Mouse (Mus musculus): ENCODE data around the gene Mtrf1.
A peak's percentile ranks its signal among the peaks of the same experiment; 100 is the strongest.
"Not testable (repeated sequence)": the region's sequence is repeated elsewhere in the genome, so short reads cannot be mapped to it uniquely, and the experiment has no call there.

The Mtrf1 gene

GRCm38 (mm10) chr14:79397321-79398122 is at the start of gene Mtrf1:
Mtrf1 (plus strand) TSS chr14:79397772.
- peak; percentile 86 for DNase-seq

DNA sequence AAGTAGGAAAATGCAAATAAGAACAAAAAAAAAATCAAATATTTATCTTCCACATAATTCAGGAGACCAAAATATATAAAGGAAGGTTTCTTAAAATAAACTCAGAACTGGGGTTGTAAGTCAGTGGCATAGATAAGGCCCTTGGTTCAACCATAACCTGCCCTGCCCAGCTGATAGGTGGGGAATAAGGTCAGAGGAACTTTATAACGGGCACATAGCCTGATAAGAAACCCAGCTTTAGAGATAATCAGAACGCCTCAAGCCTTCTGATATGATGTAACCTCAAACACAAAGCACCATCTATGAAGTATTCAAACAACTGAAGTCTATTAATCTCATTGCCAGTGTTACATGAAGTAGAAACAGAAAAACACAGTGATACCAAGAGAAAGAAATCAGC is 39.5 kb upstream of the Mtrf1 start:
- DNase-seq: no peak

DNA sequence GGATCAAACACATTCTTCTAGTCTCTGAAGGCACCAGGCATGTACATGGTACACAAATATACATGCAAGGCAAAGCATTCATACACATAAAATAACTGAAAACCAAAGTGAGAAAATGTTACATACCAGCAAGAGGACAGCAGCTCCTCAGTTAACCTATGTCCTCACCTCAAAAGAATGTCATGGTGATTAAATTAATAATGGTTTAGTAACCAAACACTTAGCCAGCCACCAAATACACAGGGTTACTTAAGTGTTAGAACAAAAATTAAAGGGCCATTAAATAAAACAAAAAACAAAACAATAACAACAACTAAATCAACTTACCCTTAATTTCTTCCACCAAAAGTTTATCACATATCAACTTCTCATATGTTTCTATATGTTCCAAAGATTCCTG is 20.5 kb upstream of the Mtrf1 start:
- no peak for DNase-seq

DNA sequence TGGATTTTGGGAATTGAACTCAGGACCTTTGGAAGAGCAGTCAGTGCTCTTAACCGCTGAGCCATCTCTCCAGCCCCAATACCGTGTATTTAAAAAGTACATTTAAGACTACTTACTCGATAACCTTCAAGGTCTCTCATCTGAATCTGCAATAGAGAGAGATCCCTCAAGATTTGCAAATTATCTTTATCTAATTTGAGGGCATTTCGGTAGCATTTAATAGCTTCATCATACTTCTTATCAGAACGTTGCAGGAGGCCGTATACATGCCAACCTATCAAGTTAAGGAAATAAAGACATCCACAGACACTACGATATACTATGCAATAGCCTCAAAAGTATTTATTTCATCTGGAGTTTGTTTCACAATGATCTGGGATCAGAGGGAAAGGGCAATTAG is 14.5 kb upstream of the Mtrf1 start:
- no peak for DNase-seq

DNA sequence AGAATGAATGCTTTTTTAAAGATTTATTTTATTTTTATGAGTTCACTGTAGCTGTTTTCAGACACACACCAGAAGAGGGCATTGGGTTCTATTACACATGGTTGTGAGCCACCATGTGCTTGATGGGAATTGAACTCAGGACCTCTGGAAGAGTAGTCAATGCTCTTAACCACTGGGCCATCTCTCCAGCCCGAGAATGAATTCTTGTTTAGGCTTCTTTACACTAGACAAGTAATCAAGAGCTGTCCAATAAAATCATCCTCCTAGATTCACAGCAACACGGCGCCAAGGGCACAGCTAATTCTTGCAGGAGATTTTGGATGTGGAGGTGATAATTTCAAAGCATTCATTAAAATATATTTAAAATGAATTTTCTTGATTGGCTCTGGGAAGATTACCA is 9.3 kb upstream of the Mtrf1 start:
- no peak for DNase-seq

DNA sequence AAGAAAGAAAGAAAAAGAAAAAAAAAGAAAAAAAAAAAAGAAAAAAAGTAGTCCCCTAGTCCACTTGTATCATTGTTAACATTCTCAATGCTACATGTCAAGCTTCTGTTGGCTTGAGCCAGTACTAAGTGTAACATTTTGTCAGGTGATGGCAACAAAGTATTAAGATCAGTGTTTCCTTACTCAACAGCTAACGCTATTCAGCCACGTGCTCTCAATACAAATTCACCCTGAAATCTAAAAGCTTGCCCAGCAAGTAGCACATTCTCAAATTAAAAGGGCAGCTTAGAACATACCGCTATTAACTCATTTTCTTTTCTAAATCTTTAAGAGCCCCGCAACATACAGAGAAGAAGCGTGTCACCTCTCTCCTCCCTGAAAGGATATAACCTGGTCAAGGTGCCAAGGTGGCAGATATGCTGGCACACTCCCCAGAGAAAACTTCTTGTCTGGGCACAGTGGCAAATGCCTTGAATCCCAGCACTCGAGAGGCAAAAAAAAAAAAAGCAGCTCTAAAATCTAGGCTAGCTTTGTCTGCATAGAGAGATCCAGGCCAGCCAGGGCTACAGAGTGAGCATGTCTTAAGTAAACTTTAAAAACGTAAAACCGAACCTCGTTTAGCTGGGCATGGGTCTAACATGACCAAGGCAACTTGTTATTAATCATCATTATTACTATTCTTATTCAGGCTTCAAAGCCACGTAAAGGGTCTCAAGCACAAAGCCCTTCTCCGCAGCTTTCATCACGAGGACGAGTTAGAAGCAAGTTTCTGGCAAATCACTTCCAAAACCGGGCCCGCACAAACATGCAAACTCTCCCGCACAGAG is 7.9 kb upstream of the Mtrf1 start:
- DNase-seq: peak; percentile 7

DNA sequence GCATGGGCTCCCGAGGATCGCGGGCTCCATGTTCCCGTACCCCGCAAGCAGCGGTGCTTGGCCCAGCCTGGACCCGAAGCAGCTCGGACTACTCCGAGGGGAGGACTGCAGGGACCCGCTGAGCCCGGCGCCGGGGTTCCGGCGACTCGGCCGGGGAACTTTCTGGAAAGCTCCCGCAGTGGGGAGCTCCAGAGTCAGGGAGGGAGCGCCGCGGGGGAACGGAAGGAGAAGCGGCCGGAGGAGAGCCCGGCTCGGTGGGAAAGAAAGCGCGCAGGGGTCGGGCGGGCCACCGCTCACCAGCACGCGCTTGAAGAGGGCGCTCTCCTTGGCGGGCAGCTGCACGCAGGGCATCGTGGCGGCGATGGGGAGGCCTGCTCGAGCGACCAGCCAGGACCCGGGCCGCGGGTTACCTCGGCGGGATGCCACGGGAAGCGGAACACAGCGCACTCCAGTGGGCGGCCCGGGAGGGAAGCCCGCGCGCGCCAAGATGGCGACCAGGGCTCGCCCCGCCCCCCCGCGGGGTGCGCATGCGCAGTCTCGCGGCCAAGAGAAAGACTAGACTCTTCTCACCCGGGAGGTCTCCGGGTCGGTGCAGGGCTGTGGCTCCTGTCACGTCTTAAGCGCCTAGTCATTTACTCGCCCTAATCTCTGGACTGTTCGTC is 7.2 kb upstream of the Mtrf1 start, which contains the start of gene Naa16:
Gene Naa16 (minus strand): TSS at position 514 of the 662 bp plus-strand sequence.
- DNase-seq: peak; percentile 96

DNA sequence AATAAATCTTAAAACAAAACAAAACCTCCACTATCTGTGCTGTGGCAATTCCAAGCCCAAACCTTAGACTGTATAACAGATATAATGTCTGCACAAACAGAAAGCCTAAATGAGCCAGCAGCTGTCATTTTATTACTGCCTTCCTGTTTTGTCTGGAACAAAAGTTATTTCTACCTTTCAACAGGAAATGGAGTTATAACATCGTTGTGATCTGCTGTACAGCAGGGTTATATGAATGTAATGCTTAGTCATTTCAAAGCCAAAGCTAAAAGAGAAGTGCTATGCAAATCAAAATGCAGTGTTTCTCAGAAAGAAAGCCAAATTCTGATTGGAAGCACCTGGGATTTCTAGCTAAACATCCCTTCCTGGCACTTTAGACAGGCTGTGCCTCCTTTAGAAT is 4.3 kb upstream of the Mtrf1 start:
- DNase-seq: no peak

GRCm38 (mm10) chr14:79394564-79394963 is 3.0 kb upstream of the Mtrf1 start:
- peak; percentile 61 for DNase-seq

DNA sequence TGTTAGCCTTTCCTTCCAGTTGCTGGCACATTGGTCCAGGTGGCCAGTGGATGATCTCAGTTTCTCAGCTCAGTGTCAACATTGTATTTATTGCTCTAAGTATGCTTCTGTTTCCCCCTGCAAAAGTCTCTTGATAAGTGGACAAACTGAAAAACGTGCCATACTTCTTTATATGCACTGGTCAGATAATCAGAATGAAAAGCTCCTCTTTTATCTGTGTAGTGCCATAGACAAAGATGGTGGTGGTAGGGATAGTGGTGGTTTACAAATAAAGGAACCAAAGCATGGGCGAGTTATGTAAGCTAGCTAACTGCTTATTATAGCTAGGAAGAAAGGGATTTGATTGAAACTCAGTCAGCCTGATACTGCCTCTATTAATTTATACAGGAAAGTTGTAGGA is 10.1 kb downstream of the Mtrf1 start:
- DNase-seq: no peak

DNA sequence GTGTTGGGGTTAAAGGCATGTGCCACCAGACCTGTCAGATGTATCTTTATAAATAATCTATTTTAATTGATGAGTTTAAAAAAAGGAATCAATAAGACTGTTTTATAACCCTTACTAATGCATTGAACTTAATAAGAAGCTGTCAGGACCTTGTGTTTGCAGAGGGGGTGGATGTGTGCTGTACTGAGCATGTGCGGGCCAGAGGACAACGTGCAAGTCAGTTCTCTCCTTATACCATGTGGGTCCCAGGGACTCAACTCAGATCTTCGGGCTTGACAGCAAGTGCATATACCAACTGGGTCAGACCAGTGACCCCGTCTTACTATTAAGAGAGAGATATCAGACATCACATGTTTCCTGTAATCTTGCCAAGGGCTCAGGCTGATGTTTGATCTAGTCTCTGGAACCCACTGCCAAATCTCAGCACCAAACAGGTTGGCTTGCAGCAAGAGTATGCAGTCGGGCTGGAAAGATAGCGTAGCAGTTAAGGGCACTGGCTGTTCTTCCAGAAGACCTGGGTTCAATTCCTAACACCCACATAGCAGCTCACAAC is 11.8 kb downstream of the Mtrf1 start:
- no peak for DNase-seq

DNA sequence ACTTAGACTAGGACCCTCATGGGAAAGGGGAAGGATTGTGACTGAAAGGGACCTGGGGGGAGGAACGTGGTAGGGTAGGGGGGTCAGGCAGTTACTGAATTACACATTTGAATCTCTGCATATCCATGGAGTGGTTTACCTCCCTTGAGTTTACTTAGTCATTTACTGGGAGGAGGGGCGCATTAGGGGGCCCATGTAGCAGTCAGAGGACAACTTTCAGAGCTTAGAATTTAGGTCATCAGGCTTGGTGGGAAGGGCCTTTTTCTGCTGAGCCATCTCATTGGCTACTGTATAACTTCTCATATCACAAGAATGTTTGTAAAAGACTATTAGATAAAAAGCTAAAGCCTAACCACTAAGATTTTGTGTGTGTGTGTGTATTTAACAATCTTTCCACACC is 13.1 kb downstream of the Mtrf1 start:
- DNase-seq: no peak

DNA sequence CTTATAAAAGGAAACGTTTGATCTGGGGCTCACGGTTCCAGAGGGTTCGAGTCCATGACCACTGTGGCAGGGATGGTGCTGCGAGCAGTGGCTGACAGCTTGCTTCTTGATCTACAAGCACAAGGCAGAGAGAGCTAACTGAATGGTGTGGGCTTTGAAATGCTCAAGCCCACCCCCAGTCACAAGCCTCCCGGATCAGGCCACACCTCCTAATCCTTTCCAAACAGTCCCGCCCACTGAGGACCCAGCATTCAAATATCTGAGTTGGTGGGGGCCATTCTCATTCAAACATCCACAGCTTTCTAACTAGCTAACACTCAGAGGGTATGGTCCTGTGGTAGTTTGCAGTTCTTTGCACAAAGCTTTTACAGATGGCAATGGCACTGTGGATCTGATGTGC is 15.5 kb downstream of the Mtrf1 start:
- DNase-seq: no peak

- DNase-seq: peak; percentile 67
These were observed 22.6 kb downstream of the Mtrf1 start for GRCm38 (mm10) chr14:79420083-79420685.

DNA sequence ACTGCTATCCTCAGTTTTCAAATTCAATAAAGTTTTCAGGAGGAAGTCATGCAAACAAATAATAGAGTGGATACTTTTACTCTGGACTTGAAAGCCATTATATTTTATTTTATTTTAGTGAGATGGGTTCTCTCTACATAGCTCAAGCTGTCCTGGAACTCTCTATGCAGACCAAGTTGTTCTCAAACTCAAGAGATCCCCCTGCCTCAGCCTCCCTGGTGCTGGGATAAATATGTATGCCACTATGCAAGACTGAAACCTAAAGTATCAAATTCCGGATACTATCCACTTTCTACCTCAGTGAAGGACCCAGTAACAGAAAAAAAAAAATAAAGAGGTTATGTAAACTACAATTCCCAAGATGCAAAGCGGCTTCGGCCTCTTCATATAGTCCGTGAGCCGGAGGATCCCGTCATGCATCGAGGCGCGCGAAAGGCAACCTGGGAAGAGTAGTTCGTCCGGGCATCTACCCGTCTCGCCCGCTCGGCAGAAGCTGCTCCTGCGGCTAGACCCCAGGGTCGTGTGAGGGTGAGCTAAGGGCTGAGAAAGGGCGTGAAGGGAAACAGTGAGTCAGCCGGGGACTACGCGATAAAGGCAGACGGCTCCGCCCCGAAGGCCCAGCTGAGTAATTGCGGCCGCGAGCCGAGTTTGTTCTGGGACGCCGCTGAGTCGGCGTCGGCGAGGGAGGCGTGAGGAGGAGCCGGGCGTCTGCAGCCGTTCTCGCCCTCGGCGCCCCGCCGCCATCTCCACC is 28.6 kb downstream of the Mtrf1 start, which contains the start of gene Kbtbd7:
Gene Kbtbd7 (plus strand): TSS at position 533 of the 751 bp plus-strand sequence.
- DNase-seq: peak; percentile 98

DNA sequence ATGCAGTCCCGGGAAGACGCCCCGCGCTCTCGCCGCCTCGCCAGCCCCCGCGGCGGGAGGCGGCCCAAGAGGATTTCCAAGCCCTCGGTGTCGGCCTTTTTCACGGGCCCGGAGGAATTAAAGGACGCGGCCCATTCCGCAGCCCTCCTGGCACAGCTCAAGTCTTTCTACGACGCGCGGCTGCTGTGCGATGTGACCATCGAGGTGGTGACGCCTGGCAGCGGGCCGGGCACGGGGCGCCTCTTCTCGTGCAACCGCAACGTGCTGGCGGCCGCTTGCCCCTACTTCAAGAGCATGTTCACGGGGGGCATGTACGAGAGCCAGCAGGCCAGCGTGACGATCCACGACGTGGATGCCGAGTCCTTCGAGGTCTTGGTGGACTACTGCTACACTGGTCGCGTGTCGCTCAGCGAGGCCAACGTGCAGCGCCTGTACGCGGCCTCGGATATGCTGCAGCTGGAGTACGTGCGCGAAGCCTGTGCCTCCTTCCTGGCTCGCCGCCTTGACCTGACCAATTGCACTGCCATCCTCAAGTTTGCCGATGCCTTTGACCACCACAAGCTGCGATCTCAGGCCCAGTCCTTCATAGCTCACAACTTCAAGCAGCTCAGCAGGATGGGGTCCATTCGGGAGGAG is 29.3 kb downstream of the Mtrf1 start:
- DNase-seq: not testable (repeated sequence)

DNA sequence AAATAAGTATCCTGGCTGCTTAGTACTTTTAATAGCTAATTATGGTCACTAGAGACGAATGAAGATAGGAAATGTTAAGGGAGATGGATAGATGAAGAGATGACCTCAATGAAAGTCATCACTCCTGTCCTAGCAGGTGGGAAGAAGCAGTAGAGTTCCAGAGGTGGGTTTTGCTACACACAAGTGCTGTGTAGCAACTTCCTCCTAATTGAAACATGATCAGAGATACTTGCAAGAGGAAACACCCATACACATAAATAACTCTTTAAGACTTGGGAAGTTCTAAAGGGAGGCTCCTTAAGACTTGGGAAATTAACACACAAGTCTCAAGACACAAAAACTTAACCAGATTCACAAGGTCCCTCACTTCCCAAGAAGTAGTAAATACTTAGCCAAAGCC is 36.5 kb downstream of the Mtrf1 start:
- no peak for DNase-seq

- no peak for DNase-seq
These were observed 43.1 kb downstream of the Mtrf1 start for GRCm38 (mm10) chr14:79440655-79441054.

GRCm38 (mm10) chr14:79441441-79441840 is 43.9 kb downstream of the Mtrf1 start:
- DNase-seq: no peak

- no peak for DNase-seq
These were observed 47.0 kb downstream of the Mtrf1 start for GRCm38 (mm10) chr14:79444601-79445000.

GRCm38 (mm10) chr14:79445055-79445620 is 47.6 kb downstream of the Mtrf1 start:
- DNase-seq: peak; percentile 46

All from embryo, embryonic 11 days (tissue).